Mouse (Mus musculus): Measurements from ENCODE around the gene Tmem201. TPM values are rescaled to one million over a fixed set of nuclear protein-coding genes. Genes with fewer than 3 reads are reported as not detected.

Tmem201 gene
- polyA plus RNA-seq, 1 experiment from 2014 or later, result 39.2 TPM

GRCm38 (mm10) chr4:149734730-149735475 is 2.9 kb downstream of the Tmem201 start:
- no peaks in the 10 kb centered on the region for H3K9me3 ChIP-seq (ENCODE audit: low read length)
- no peak overlapping the region for H3K4me2 ChIP-seq (replicated peaks; ENCODE audit: low read depth, low read length)
- H3K27me3 ChIP-seq (ENCODE audit: insufficient read depth, low read length), result no peaks in the 10 kb centered on the region
- H3K36me3 ChIP-seq (ENCODE audit: insufficient read depth, low read length), result peaks cover 7% of the 10 kb centered on the region
- ATAC-seq (ENCODE audit: low FRiP score, low TSS enrichment), result no peak
- H3K9ac ChIP-seq (replicated peaks; ENCODE audit: low read length), result peak overlapping the region; percentile 40; the same call in 1 of the 2 replicates
- 75% methylated on average over 10 of the region's 10 CpGs for WGBS
- H3K4me1 ChIP-seq (ENCODE audit: insufficient read depth, low read length), result peaks cover 55% of the 10 kb centered on the region
- H3K27ac ChIP-seq (ENCODE audit: low read length), result no peak overlapping the region; the same call in 1 of the 2 replicates
- no peak overlapping the region for H3K4me3 ChIP-seq (ENCODE audit: low read length)

GRCm38 (mm10) chr4:149734246-149734645 is 3.6 kb downstream of the Tmem201 start:
- Histone ChIP-seq H3K4me3 (ENCODE audit: low read length) (no peak overlapping the region), H3K27ac (ENCODE audit: low read length) (peak overlapping the region; percentile 34), H3K27me3 (ENCODE audit: insufficient read depth, low read length) (no peaks in the 10 kb centered on the region), H3K4me2 (replicated peaks; ENCODE audit: low read depth, low read length) (no peak overlapping the region), H3K4me1 (ENCODE audit: insufficient read depth, low read length) (peaks cover 55% of the 10 kb centered on the region), H3K36me3 (ENCODE audit: insufficient read depth, low read length) (peaks cover 13% of the 10 kb centered on the region), H3K9ac (replicated peaks; ENCODE audit: low read length) (0 out of 2 replicates have a peak overlapping the region, but pooled peaks have one; percentile 36), H3K9me3 (ENCODE audit: low read length) (no peaks in the 10 kb centered on the region)
- WGBS, result 77% methylated on average over 6 of the region's 6 CpGs
- ATAC-seq (ENCODE audit: low FRiP score, low TSS enrichment), result no peak

GRCm38 (mm10) chr4:149733748-149734147 is 4.1 kb downstream of the Tmem201 start:
- no peaks in the 10 kb centered on the region for H3K9me3 ChIP-seq (ENCODE audit: low read length)
- H3K27ac ChIP-seq (ENCODE audit: low read length), result peak overlapping the region; percentile 34
- no peak overlapping the region for H3K4me3 ChIP-seq (ENCODE audit: low read length)
- H3K4me1 ChIP-seq (ENCODE audit: insufficient read depth, low read length), result peaks cover 55% of the 10 kb centered on the region
- 0 out of 2 replicates have a peak overlapping the region, but pooled peaks have one; percentile 10 for H3K4me2 ChIP-seq (replicated peaks; ENCODE audit: low read depth, low read length)
- 28% methylated on average over 6 of the region's 6 CpGs for WGBS
- 0 out of 2 replicates have a peak overlapping the region, but pooled peaks have one; percentile 36 for H3K9ac ChIP-seq (replicated peaks; ENCODE audit: low read length)
- H3K36me3 ChIP-seq (ENCODE audit: insufficient read depth, low read length), result peaks cover 18% of the 10 kb centered on the region
- H3K27me3 ChIP-seq (ENCODE audit: insufficient read depth, low read length), result no peaks in the 10 kb centered on the region
- ATAC-seq (ENCODE audit: low FRiP score, low TSS enrichment), result no peak

GRCm38 (mm10) chr4:149732800-149733199 is 5.0 kb downstream of the Tmem201 start:
- 52% methylated on average over 10 of the region's 10 CpGs for WGBS
- Histone ChIP-seq H3K36me3 (ENCODE audit: insufficient read depth, low read length) (peaks cover 24% of the 10 kb centered on the region), H3K4me3 (ENCODE audit: low read length) (no peak overlapping the region), H3K9me3 (ENCODE audit: low read length) (no peaks in the 10 kb centered on the region), H3K4me2 (replicated peaks; ENCODE audit: low read depth, low read length) (no peak overlapping the region), H3K27ac (ENCODE audit: low read length) (peak overlapping the region; percentile 50), H3K4me1 (ENCODE audit: insufficient read depth, low read length) (peaks cover 49% of the 10 kb centered on the region), H3K27me3 (ENCODE audit: insufficient read depth, low read length) (no peaks in the 10 kb centered on the region), H3K9ac (replicated peaks; ENCODE audit: low read length) (no peak overlapping the region)
- ATAC-seq (ENCODE audit: low FRiP score, low TSS enrichment), result no peak

- Histone ChIP-seq H3K4me2 (replicated peaks; ENCODE audit: low read depth, low read length) (no peak overlapping the region), H3K27ac (ENCODE audit: low read length) (peak overlapping the region; percentile 50; the same call in 1 of the 2 replicates), H3K36me3 (ENCODE audit: insufficient read depth, low read length) (peaks cover 28% of the 10 kb centered on the region), H3K4me3 (ENCODE audit: low read length) (no peak overlapping the region), H3K27me3 (ENCODE audit: insufficient read depth, low read length) (no peaks in the 10 kb centered on the region), H3K9me3 (ENCODE audit: low read length) (no peaks in the 10 kb centered on the region), H3K9ac (replicated peaks; ENCODE audit: low read length) (no peak overlapping the region), H3K4me1 (ENCODE audit: insufficient read depth, low read length) (peaks cover 49% of the 10 kb centered on the region)
- 92% methylated on average over 3 of the region's 3 CpGs for WGBS
- no peak for ATAC-seq (ENCODE audit: low FRiP score, low TSS enrichment)
Measured at GRCm38 (mm10) chr4:149732313-149732712, 5.5 kb downstream of the Tmem201 start.

- H3K27me3 ChIP-seq (ENCODE audit: insufficient read depth, low read length), result no peaks in the 10 kb centered on the region
- H3K9me3 ChIP-seq (ENCODE audit: low read length), result no peaks in the 10 kb centered on the region
- 64% methylated on average over 7 of the region's 7 CpGs for WGBS
- peaks cover 35% of the 10 kb centered on the region for H3K4me1 ChIP-seq (ENCODE audit: insufficient read depth, low read length)
- H3K27ac ChIP-seq (ENCODE audit: low read length), result 0 out of 2 replicates have a peak overlapping the region, but pooled peaks have one; percentile 1
- no peak overlapping the region for H3K4me3 ChIP-seq (ENCODE audit: low read length)
- no peak overlapping the region for H3K9ac ChIP-seq (replicated peaks; ENCODE audit: low read length)
- H3K36me3 ChIP-seq (ENCODE audit: insufficient read depth, low read length), result peaks cover 42% of the 10 kb centered on the region
- ATAC-seq (ENCODE audit: low FRiP score, low TSS enrichment), result no peak
- H3K4me2 ChIP-seq (replicated peaks; ENCODE audit: low read depth, low read length), result no peak overlapping the region
Measured at GRCm38 (mm10) chr4:149730827-149731226, 7.0 kb downstream of the Tmem201 start.

GRCm38 (mm10) chr4:149728810-149729209 is 9.0 kb downstream of the Tmem201 start:
- peaks cover 15% of the 10 kb centered on the region for H3K4me1 ChIP-seq (ENCODE audit: insufficient read depth, low read length)
- 64% methylated on average over 8 of the region's 8 CpGs for WGBS
- no peak overlapping the region for H3K4me3 ChIP-seq (ENCODE audit: low read length)
- no peaks in the 10 kb centered on the region for H3K27me3 ChIP-seq (ENCODE audit: insufficient read depth, low read length)
- H3K4me2 ChIP-seq (replicated peaks; ENCODE audit: low read depth, low read length), result no peak overlapping the region
- no peak for ATAC-seq (ENCODE audit: low FRiP score, low TSS enrichment)
- H3K36me3 ChIP-seq (ENCODE audit: insufficient read depth, low read length), result peaks cover 55% of the 10 kb centered on the region
- H3K27ac ChIP-seq (ENCODE audit: low read length), result no peak overlapping the region
- H3K9me3 ChIP-seq (ENCODE audit: low read length), result no peaks in the 10 kb centered on the region
- H3K9ac ChIP-seq (replicated peaks; ENCODE audit: low read length), result no peak overlapping the region

- Histone ChIP-seq H3K4me1 (ENCODE audit: insufficient read depth, low read length) (peaks cover 3% of the 10 kb centered on the region), H3K9ac (replicated peaks; ENCODE audit: low read length) (no peak overlapping the region), H3K4me3 (ENCODE audit: low read length) (no peak overlapping the region), H3K27me3 (ENCODE audit: insufficient read depth, low read length) (no peaks in the 10 kb centered on the region), H3K9me3 (ENCODE audit: low read length) (no peaks in the 10 kb centered on the region), H3K36me3 (ENCODE audit: insufficient read depth, low read length) (peaks cover 60% of the 10 kb centered on the region), H3K27ac (ENCODE audit: low read length) (no peak overlapping the region), H3K4me2 (replicated peaks; ENCODE audit: low read depth, low read length) (no peak overlapping the region)
- WGBS, result 94% methylated on average over 5 of the region's 5 CpGs
- ATAC-seq (ENCODE audit: low FRiP score, low TSS enrichment), result no peak
Measured at GRCm38 (mm10) chr4:149727636-149728035, 10.2 kb downstream of the Tmem201 start.

GRCm38 (mm10) chr4:149725661-149726350 is 12.0 kb downstream of the Tmem201 start:
- Histone ChIP-seq H3K4me2 (replicated peaks; ENCODE audit: low read depth, low read length) (no peak overlapping the region), H3K9ac (replicated peaks; ENCODE audit: low read length) (no peak overlapping the region), H3K4me1 (ENCODE audit: insufficient read depth, low read length) (no peaks in the 10 kb centered on the region), H3K9me3 (ENCODE audit: low read length) (no peaks in the 10 kb centered on the region), H3K27ac (ENCODE audit: low read length) (no peak overlapping the region), H3K36me3 (ENCODE audit: insufficient read depth, low read length) (peaks cover 60% of the 10 kb centered on the region), H3K27me3 (ENCODE audit: insufficient read depth, low read length) (no peaks in the 10 kb centered on the region), H3K4me3 (ENCODE audit: low read length) (no peak overlapping the region)
- ATAC-seq (ENCODE audit: low FRiP score, low TSS enrichment), result no peak
- 72% methylated on average over 15 of the region's 15 CpGs for WGBS
